Mouse (Mus musculus) embryonic facial prominence, embryonic 14.5 days (tissue): ENCODE data around the gene Zfp346. TPM values are rescaled to one million over a fixed set of nuclear protein-coding genes. Genes with fewer than 3 reads are reported as not detected.

Experiments used
- ATAC-seq: fragments of 200-750 bp; cut with Nextera tagmentation; 2 replicates; pipeline ENCODE4 v1.8.0; 2017; ENCODE audit warnings: low read depth, moderate number of reproducible peaks, moderate TSS enrichment
- DNase-seq: peaks from one replicate; pipeline ENCODE4 v3.0.0-alpha.2; 2015; ENCODE audit warnings: low spot score
- H3K27ac ChIP-seq: fragments of 300-500 bp; sonication (generic); replicated peaks from 2 replicates; pipeline ENCODE4 v1.5.1; 2014; ENCODE audit warnings: low read depth, mild to moderate bottlenecking, low read length, moderate library complexity
- H3K27me3 ChIP-seq: fragments of 300-500 bp; sonication (generic); replicated peaks from 2 replicates; pipeline ENCODE4 v1.6.1; 2014; ENCODE audit warnings: low read length; ENCODE audit not compliant: control insufficient read depth, insufficient read depth
- H3K36me3 ChIP-seq: fragments of 300-500 bp; sonication (generic); 2 replicates; pipeline ENCODE4 v1.6.1; 2014; ENCODE audit warnings: low read length, mixed read lengths; ENCODE audit not compliant: control insufficient read depth, insufficient read depth
- H3K4me1 ChIP-seq: fragments of 300-500 bp; sonication (generic); 2 replicates; pipeline ENCODE4 v1.6.1; 2014; ENCODE audit warnings: antibody characterized with exemption, low read length; ENCODE audit not compliant: control insufficient read depth, insufficient read depth
- H3K4me2 ChIP-seq: fragments of 300-500 bp; sonication (generic); 2 replicates; pipeline ENCODE4 v1.6.1; 2014; ENCODE audit warnings: low read depth, mild to moderate bottlenecking, low read length, moderate library complexity, mixed read lengths
- H3K4me3 ChIP-seq: fragments of 300-500 bp; sonication (generic); 2 replicates; pipeline ENCODE4 v1.5.1; 2014; ENCODE audit warnings: low read depth, mild to moderate bottlenecking, low read length
- H3K9ac ChIP-seq: fragments of 300-500 bp; sonication (generic); 2 replicates; pipeline ENCODE4 v1.6.1; 2014; ENCODE audit warnings: low read depth, mild to moderate bottlenecking, low read length, moderate library complexity, mixed read lengths
- H3K9me3 ChIP-seq: fragments of 300-500 bp; sonication (generic); 2 replicates; pipeline ENCODE4 v1.6.1; 2016; ENCODE audit warnings: low read length; ENCODE audit not compliant: control insufficient read depth
- WGBS: fragments of 180-500 bp; shearing (Covaris S2); extraction: QIAGEN DNeasy Blood & Tissue Kit; methylation state at CpG from one replicate; pipeline ENCODE4 v1.1.7; 2014; 5-methylcytosine and 5-hydroxymethylcytosine counted together
- polyA plus RNA-seq: library from polyadenylated mRNA; unstranded; fragments of >200 nt; fragmentation: Nextera tagmentation; extraction: Ambion mirVana; gene quantifications from 2 replicates; pipeline ENCODE4 v1.2.1, GENCODE M21; 2014

Gene Zfp346
- polyA plus RNA-seq, 1 experiment from 2014 or later, result 21.3 TPM

- no peak for ATAC-seq
- 32% methylated on average over 20 of the region's 20 CpGs for WGBS
- peak overlapping the region; percentile 88 for H3K4me3 ChIP-seq
- H3K36me3 ChIP-seq, result no peaks in the 10 kb centered on the region
- no peaks in the 10 kb centered on the region for H3K27me3 ChIP-seq
- peak overlapping the region; percentile 93 for H3K9ac ChIP-seq
- no peaks in the 10 kb centered on the region for H3K9me3 ChIP-seq
- DNase-seq, result peak; percentile 17
- H3K4me1 ChIP-seq, result peaks cover 7% of the 10 kb centered on the region; the same call in 1 of the 2 replicates
- H3K4me2 ChIP-seq, result peak overlapping the region; percentile 77
- H3K27ac ChIP-seq, result peak overlapping the region; percentile 92
These were observed 5.9 kb upstream of the Zfp346 start for GRCm38 (mm10) chr13:55099066-55099725.

- Histone ChIP-seq H3K4me3 (peak within 1 kb of the TSS; percentile 88), H3K4me2 (peak within 1 kb of the TSS; percentile 77), H3K27me3 (no peaks in the 10 kb centered on the region), H3K9me3 (no peaks in the 10 kb centered on the region), H3K36me3 (no peaks in the 10 kb centered on the region), H3K9ac (peak within 1 kb of the TSS; percentile 93), H3K27ac (peak within 1 kb of the TSS; percentile 92), H3K4me1 (peaks cover 7% of the 10 kb centered on the region; the same call in 1 of the 2 replicates)
- WGBS, result under 1% methylated on average over 26 of the region's 81 CpGs
- DNase-seq (peak; percentile 96), ATAC-seq (peak; percentile 96)
These were observed 5.2 kb upstream of the Zfp346 start, which contains the start of gene Uimc1 for GRCm38 (mm10) chr13:55099726-55100478. Gene Uimc1, minus strand, starts transcription at chr13:55100300.

- Histone ChIP-seq H3K9ac (no peak overlapping the region), H3K36me3 (no peaks in the 10 kb centered on the region), H3K9me3 (no peaks in the 10 kb centered on the region), H3K27me3 (no peaks in the 10 kb centered on the region), H3K27ac (no peak overlapping the region), H3K4me3 (no peak overlapping the region), H3K4me1 (peaks cover 13% of the 10 kb centered on the region), H3K4me2 (no peak overlapping the region)
- ATAC-seq, result no peak
- 92% methylated on average over 11 of the region's 11 CpGs for WGBS
- DNase-seq, result no peak
These were observed 3.5 kb upstream of the Zfp346 start for GRCm38 (mm10) chr13:55101627-55102026.

- no peak overlapping the region for H3K9ac ChIP-seq
- no peaks in the 10 kb centered on the region for H3K9me3 ChIP-seq
- peaks cover 13% of the 10 kb centered on the region for H3K4me1 ChIP-seq
- no peak overlapping the region for H3K4me2 ChIP-seq
- no peaks in the 10 kb centered on the region for H3K27me3 ChIP-seq
- DNase-seq (no peak), ATAC-seq (no peak)
- no peak overlapping the region for H3K4me3 ChIP-seq
- WGBS, result 96% methylated on average over 3 of the region's 3 CpGs
- H3K27ac ChIP-seq, result no peak overlapping the region
- H3K36me3 ChIP-seq, result no peaks in the 10 kb centered on the region
These were observed 2.7 kb upstream of the Zfp346 start for GRCm38 (mm10) chr13:55102366-55102765.

- H3K27me3 ChIP-seq, result no peaks in the 10 kb centered on the region
- H3K4me1 ChIP-seq, result peaks cover 13% of the 10 kb centered on the region
- peaks cover 6% of the 10 kb centered on the region; the same call in 1 of the 2 replicates for H3K36me3 ChIP-seq
- no peak overlapping the region for H3K9ac ChIP-seq
- no peak overlapping the region for H3K4me2 ChIP-seq
- no peak for DNase-seq
- ATAC-seq, result no peak
- 63% methylated on average over 2 of the region's 2 CpGs for WGBS
- H3K4me3 ChIP-seq, result no peak overlapping the region
- H3K27ac ChIP-seq, result no peak overlapping the region
- H3K9me3 ChIP-seq, result no peaks in the 10 kb centered on the region
These were observed 1.8 kb upstream of the Zfp346 start for GRCm38 (mm10) chr13:55103351-55103750.

GRCm38 (mm10) chr13:55105953-55106691 is 1.0 kb downstream of the Zfp346 start:
- DNase-seq (peak; percentile 6), ATAC-seq (no peak)
- Histone ChIP-seq H3K27ac (peak overlapping the region; percentile 59; the same call in 1 of the 2 replicates), H3K4me2 (peak overlapping the region; percentile 81), H3K36me3 (peaks cover 14% of the 10 kb centered on the region), H3K9me3 (no peaks in the 10 kb centered on the region), H3K4me3 (peak overlapping the region; percentile 64), H3K27me3 (no peaks in the 10 kb centered on the region), H3K4me1 (peaks cover 6% of the 10 kb centered on the region), H3K9ac (peak overlapping the region; percentile 75)
- WGBS, result 16% methylated on average over 8 of the region's 8 CpGs

GRCm38 (mm10) chr13:55107116-55107515 is 2.0 kb downstream of the Zfp346 start:
- H3K9ac ChIP-seq, result peak overlapping the region; percentile 22; the same call in 1 of the 2 replicates
- DNase-seq (no peak), ATAC-seq (no peak)
- peaks cover 6% of the 10 kb centered on the region for H3K4me1 ChIP-seq
- WGBS, result 83% methylated on average over 4 of the region's 4 CpGs
- no peaks in the 10 kb centered on the region for H3K9me3 ChIP-seq
- H3K36me3 ChIP-seq, result peaks cover 14% of the 10 kb centered on the region
- no peaks in the 10 kb centered on the region for H3K27me3 ChIP-seq
- H3K4me2 ChIP-seq, result no peak overlapping the region
- no peak overlapping the region for H3K4me3 ChIP-seq
- H3K27ac ChIP-seq, result no peak overlapping the region

GRCm38 (mm10) chr13:55107694-55108093 is 2.6 kb downstream of the Zfp346 start:
- Histone ChIP-seq H3K4me1 (peaks cover 6% of the 10 kb centered on the region), H3K9ac (no peak overlapping the region), H3K27ac (no peak overlapping the region), H3K4me3 (no peak overlapping the region), H3K4me2 (no peak overlapping the region), H3K36me3 (peaks cover 17% of the 10 kb centered on the region), H3K27me3 (no peaks in the 10 kb centered on the region), H3K9me3 (no peaks in the 10 kb centered on the region)
- DNase-seq (peak; percentile 61), ATAC-seq (0 out of 2 replicates have a peak, but pooled peaks have one; percentile 35)
- 65% methylated on average over 8 of the region's 8 CpGs for WGBS
